Mouse (Mus musculus) heart, adult 11 months (tissue): ENCODE measurements around the gene Rnf26.
"Not testable (repeated sequence)": the region's sequence is repeated elsewhere in the genome, so short reads cannot be mapped to it uniquely, and the experiment has no call there.

Experiments
- DNase-seq: peaks from one replicate; pipeline ENCODE4 v3.0.0; 2022

Rnf26 gene

DNA sequence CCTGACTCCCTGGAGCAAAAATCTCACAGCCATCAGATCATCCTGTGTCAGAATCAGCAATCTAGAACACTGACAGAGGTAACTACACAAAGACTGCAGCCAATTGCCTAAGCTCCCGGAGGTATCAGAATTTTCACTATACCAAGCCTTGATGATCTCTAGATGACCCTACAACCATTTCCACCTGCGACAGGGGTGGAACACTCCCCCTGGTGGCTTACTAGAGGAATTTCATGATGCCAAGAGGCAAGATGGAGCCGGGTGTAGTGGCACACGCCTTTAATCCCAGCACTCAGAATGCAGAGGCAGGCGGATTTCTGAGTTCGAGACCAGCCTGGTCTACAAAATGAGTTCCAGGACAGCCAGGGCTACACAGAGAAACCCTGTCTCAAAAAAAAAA, 11.0 kb upstream of the Rnf26 start:
- no peak for DNase-seq

GRCm38 (mm10) chr9:44119948-44120465, 6.7 kb upstream of the Rnf26 start:
- no peak for DNase-seq

GRCm38 (mm10) chr9:44119011-44119410, 5.7 kb upstream of the Rnf26 start:
- DNase-seq: no peak

DNA sequence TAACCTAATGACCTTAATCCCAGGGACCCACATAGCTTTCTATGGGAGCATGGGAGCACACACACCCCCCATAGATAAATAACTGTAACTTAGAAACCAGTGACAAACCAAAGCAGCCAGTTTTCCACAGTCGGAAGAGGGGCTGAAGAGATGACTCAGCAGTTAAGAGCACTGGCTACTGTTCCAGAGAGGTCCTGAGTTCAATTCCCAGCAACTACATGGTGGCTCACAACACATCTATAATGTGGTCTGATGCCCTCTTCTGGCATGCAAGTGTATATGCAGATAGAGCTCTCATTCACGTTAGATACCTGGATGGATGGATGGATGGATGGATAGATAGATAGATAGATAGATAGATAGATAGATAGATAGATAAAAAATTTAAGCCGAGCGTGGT, 2.9 kb upstream of the Rnf26 start:
- no peak for DNase-seq

DNA sequence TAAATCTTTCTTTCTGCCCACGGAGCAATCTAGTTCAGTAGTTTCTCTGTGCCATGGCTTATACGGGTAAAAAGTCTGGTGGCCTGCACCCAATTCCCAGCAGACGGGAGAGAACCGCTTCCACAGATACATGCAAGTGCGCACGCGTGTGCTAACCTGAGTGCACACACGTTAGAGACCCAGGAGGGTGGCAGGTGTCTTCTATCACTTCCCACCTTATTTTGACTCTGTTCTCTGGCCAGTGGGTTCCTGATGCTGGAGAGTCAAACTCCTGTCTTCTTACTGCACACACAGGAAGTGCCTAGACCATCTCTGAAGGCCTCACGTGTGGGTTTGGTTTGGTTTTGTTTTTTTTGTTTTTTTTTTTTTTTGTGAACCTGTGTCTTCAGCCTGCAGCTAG, 2.3 kb upstream of the Rnf26 start:
- no peak for DNase-seq

DNA sequence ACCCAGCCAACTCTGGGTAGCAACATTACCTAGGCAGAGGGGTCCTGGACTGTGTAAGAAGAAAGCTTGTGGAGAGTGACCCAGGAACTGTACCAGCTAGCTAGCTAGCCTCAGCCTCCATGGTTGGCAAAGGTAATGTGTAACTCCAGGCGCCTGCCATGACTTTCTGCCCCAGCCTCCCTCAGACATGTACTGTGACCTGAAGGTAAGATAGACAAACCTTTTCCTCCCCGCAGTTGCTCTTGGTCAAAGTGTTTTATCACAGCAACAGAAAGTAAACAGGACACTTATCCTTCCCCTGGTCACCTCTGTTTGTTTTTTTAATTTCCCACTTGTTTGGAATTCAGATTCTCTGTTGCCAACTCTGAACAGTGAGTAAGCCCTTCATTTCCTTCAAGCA, 1.1 kb upstream of the Rnf26 start:
- no peak for DNase-seq

- not testable (repeated sequence) for DNase-seq
Observed at GRCm38 (mm10) chr9:44111909-44112308, 1.4 kb downstream of the Rnf26 start.

GRCm38 (mm10) chr9:44109360-44110095, 3.8 kb downstream of the Rnf26 start:
- DNase-seq: peak; percentile 95

DNA sequence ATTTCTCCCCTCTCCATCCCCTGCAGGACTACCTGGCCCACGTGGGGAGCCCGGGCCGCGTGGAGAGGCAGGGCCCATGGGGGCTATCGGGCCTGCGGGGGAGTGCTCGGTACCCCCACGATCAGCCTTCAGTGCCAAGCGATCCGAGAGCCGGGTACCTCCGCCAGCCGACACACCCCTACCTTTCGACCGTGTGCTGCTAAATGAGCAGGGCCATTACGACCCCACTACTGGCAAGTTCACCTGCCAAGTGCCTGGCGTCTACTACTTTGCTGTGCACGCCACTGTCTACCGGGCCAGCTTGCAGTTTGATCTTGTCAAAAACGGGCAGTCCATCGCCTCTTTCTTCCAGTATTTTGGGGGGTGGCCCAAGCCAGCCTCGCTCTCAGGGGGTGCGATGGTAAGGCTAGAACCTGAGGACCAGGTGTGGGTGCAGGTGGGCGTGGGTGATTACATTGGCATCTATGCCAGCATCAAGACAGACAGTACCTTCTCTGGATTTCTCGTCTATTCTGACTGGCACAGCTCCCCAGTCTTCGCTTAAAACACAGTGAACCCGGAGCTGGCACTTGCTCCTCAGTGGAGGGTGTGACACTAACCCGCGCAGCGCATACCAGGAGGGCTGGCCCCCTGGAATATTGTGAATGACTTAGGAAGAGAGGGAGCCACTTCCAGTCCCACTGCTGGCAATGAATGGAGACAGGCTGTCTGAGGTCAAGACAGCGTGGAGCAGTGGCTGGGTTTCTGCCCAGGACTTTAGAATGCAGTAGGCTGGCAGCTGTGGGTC, 4.9 kb downstream of the Rnf26 start:
- DNase-seq: peak; percentile 95

DNA sequence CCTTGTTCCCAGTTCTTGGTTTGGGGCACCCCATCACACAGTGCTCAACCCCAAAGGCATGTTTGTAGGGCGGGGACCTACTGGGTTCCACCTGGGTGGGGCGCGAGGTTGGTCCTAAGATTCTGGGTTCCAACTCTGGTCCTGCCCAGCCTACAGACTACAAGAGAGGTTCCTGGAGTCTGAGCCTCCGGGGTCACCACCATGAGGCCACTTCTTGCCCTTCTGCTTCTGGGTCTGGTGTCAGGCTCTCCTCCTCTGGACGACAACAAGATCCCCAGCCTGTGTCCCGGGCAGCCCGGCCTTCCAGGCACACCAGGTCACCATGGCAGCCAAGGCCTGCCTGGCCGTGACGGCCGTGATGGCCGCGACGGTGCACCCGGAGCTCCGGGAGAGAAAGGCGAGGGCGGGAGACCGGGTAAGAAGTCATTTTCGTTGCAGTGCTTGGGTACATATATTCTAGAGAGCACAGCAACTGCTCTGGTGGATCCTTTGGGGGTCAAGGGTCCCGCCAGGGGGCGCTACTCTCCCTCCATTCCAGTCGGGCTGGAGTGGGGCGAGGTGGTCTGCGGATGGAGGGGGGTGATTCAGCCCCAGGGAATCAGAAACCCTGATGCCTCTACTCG, 5.6 kb downstream of the Rnf26 start:
- peak; percentile 96 for DNase-seq

DNA sequence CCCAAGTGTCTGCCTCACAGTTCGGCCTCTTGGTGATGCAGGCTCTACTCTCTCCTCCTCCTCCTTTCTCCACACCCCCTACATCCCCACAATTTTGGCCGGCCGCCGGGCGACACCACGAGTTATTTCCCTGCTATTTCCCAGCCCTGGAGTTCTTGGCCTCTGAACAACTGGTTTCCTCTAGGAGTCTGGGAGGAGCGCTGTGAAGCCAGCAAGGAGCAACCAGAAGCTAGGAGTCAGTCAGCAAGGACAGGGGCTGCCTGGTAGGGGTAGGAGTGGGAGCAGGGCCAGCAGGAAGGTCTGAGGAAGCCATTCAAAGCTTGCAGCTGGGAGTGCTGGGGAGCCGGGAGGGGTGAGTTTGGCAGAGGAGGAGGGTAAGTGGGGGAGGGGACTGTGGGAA, 6.2 kb downstream of the Rnf26 start, which contains the start of gene C1qtnf5:
Gene C1qtnf5, plus strand, starts transcription at position 136 of the 400 bp plus-strand sequence.
- DNase-seq: peak; percentile 99

GRCm38 (mm10) chr9:44106596-44106995, 6.7 kb downstream of the Rnf26 start:
- DNase-seq: no peak

GRCm38 (mm10) chr9:44106182-44106581, 7.1 kb downstream of the Rnf26 start:
- peak; percentile 93 for DNase-seq

GRCm38 (mm10) chr9:44105781-44106180, 7.5 kb downstream of the Rnf26 start:
- DNase-seq: no peak

- DNase-seq: no peak
Observed at GRCm38 (mm10) chr9:44104881-44105280, 8.4 kb downstream of the Rnf26 start.

GRCm38 (mm10) chr9:44101490-44101889, 11.8 kb downstream of the Rnf26 start, which contains the start of gene Mfrp:
Gene Mfrp (plus strand): TSS chr9:44101729.
- DNase-seq: no peak

GRCm38 (mm10) chr9:44096536-44096935, 16.8 kb downstream of the Rnf26 start:
- peak; percentile 95 for DNase-seq

GRCm38 (mm10) chr9:44095781-44096180, 17.5 kb downstream of the Rnf26 start:
- no peak for DNase-seq

- no peak for DNase-seq
Observed at GRCm38 (mm10) chr9:44094737-44095136, 18.6 kb downstream of the Rnf26 start.

DNA sequence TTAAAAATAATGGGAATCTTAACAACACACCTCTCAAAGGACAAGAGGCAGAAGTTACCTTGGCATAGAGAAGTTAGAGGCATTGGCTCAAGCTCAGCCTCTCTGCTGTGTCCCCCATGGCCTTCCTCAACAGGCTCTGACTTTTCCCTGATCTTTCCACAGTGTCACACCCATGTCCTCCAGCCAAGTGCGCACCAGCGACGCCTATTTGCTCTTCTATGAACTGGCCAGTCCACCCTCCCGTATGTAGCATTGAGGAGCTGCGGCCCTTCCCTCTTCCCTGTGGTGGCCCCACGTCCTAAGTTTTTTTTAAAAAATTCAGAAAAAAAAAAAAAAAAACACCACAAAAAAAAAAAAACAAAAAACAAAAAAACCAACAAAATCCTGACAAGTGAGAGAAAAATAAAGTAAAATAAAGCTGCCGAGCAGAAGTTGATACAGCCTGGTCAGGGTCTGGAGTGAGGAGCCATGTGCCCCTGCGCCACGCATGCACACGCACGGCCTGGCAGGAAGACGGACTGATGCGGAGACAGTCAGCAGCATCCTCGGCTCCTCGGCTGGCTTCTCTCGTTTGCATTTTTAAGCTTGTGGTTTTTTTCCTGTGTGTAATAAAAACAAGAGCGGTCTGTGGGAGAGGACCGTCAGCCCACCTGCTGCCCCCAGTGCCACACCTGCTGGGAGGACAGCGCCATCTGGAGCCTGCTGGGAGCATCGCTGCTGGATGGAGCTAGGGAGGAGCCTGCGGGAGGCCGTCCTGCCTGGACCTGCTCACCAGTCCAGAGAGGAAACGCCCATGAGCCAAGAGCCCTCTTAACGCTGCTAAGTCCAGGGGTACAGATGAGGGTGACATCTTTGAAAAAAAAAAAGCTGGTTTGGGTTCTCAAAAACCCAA, 19.5 kb downstream of the Rnf26 start:
- DNase-seq: peak; percentile 97

DNA sequence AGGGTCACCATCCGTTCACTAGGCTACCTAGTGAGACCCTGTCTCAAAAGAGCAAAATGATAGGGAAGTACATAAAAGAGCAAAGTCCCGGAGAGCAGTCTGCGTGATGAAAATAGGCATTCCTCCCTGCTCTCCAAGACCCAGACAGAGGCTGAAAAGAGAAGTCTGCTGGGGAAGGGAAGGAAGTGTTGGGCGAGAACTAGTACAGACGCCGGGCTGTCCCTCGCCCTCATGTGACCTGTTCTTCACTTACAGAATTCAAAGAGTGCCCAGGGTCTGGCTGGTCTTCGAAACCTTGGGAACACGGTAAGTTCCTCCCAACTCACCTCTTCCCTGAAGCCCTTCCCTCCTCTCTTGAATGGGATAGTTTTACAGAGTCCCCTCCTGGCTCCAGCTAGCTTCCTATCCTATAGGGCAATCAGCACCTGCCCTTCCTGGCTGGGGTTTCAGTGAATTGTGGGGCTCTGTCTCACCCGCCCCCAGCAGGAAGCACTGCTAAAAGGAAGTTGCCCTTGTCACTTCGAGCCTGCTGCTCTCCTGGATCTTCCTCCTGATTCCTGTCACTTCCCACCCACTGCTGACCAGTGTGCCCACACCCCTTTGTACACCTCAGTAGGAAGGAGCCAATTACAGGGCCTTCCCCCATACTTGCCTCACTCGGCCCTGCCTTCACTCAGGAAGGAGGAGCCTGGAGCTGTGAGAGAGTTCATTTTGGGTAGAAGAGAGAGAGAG, 24.3 kb downstream of the Rnf26 start:
- peak; percentile 96 for DNase-seq
